Mouse (Mus musculus) activated CD4-positive, CD25-positive, alpha-beta regulatory T cell, adult 9 weeks (primary cell): Measurements from ENCODE around the gene Nppa. TPM values are rescaled to one million over a fixed set of nuclear protein-coding genes. Genes with fewer than 3 reads are reported as not detected.

Source experiments
- polyA plus RNA-seq: library from polyadenylated mRNA; unstranded; fragments of 100-300 nt; shearing (Covaris generic); gene quantifications from one replicate; pipeline ENCODE4 v1.2.1, GENCODE M21; 2017

The Nppa gene
- polyA plus RNA-seq: not detected

DNA sequence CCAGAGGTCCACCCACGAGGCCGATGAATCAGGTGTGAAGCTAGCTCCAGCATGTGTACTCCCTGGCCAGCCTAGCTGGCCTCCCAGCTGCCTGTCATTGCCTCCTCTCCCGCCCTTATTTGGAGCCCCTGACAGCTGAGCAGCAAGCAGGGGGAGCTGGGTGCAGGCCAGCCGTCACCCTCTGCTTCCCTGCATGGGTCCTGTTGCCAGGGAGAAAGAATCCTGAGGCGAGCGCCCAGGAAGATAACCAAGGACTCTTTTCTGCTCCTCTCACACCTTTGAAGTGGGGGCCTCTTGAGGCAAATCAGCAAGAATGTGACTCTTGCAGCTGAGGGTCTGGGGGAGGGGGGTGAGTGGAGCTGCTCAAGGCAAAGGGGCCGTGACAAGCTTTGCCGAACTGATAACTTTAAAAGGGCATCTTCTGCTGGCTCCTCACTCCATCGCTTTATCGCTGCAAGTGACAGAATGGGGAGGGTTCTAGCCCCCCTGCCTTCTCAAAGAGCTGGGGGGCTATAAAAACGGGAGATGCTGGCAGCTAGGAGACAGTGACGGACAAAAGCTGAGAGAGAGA is at the start of gene Nppa:
TSS of gene Nppa (plus strand) at position 521 of the 571 bp plus-strand sequence.

DNA sequence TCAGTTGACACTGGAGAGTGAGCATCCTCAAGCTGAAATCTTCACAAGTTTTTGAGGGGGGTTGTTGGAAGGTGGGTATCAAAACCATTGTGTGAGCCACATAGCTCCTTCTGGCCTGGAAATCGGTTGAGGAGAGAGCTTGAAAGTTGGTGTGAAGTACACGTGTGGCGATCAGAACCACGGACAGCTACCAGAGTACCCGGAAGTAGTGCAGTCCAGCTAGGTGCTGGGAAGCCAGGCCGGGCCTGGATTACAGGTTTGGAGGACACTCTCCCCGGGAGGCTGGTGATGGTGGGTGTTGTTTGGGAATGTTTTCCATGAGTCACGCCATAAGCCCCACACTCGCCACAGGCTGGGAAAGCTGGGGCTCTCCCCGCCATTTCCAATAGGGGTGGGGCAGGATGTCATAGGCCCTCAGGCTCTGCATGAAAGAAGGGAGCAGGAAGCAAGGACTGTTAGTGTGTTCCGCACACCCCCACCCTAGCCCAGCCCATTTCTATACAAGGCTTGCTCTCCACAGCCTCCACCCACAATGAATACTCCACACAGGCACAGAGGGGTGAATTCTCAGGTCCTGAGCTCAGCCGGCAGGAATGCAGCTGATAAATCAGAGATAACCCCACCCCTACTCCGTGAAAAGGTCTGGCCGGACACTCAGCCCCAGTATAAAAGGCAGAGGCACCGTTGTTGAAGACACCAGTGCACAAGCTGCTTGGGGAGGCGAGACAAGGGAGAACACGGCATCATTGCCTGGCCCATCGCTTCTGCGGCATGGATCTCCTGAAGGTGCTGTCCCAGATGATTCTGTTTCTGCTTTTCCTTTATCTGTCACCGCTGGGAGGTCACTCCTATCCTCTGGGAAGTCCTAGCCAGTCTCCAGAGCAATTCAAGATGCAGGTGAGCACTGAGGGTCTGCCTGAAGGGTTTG is 15.1 kb upstream of the Nppa start, which contains the start of gene Nppb:
TSS of gene Nppb (plus strand) at position 584 of the 928 bp plus-strand sequence.

DNA sequence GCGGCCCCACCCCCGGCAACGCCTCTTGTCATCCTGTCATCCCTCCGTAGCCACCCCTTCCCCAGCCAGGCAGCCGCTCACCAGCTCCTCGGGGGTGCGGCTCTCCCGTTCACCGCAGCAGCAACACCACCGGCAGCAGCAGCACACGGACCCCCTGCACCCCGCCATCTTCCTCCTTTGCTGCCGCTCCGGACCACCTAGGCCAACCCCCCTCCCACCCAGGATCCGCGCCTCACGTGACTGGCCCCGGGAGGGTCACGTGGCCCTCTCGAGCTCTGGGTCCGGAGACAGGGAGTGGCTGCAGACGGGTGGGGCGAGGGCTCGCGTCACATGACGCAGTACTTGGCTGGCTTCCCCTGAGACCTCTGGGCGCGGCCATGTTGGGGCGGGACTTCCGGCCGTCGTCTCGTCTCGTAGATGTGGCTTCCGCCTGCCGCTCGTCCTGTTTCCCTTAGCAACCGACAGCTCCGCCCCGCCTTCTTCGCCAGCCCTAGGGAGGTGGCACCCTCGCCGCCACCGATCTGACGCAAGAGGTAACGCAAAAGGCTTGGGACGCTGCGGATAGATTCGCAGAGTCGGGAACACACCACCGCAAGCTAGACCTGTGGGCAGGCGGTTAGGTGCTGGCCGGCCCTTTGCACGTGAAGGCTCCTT is 38.2 kb downstream of the Nppa start, which contains the start of the genes Clcn6 and Mthfr:
TSS of gene Clcn6 (minus strand) at position 222 of the 654 bp plus-strand sequence.
TSS of gene Mthfr (plus strand) at position 478 of the 654 bp plus-strand sequence.

Other genes starting within 250 kb of the Nppa start
- 32.1 TPM for gene Zfp984, start 190.9 kb upstream of the Nppa start, polyA plus RNA-seq
- 6.2 TPM for gene Zfp933, start 152.4 kb upstream of the Nppa start, polyA plus RNA-seq
- gene Miip, start 131.9 kb upstream of the Nppa start, polyA plus RNA-seq: 115 TPM
- gene Fv1, start 131.7 kb upstream of the Nppa start, polyA plus RNA-seq: 4.8 TPM
- gene Mfn2, start 96.0 kb upstream of the Nppa start, polyA plus RNA-seq: 51.4 TPM
- gene Plod1, start 64.0 kb upstream of the Nppa start, polyA plus RNA-seq: 10.1 TPM
- 2.8 TPM for gene 2510039O18Rik, start 59.8 kb upstream of the Nppa start, polyA plus RNA-seq
- not detected for gene Nppb, start 14.9 kb upstream of the Nppa start, polyA plus RNA-seq
- 7.8 TPM for gene Clcn6, start 38.1 kb downstream of the Nppa start, polyA plus RNA-seq
- 23.0 TPM for gene Mthfr, start 38.4 kb downstream of the Nppa start, polyA plus RNA-seq
- gene Agtrap, start 87.3 kb downstream of the Nppa start, polyA plus RNA-seq: 26.2 TPM
- gene Mad2l2, start 129.7 kb downstream of the Nppa start, polyA plus RNA-seq: 44.0 TPM
- gene Draxin, start 130.0 kb downstream of the Nppa start, polyA plus RNA-seq: not detected
- gene Fbxo6, start 151.4 kb downstream of the Nppa start, polyA plus RNA-seq: 45.7 TPM
- 3.1 TPM for gene Fbxo44, start 159.8 kb downstream of the Nppa start, polyA plus RNA-seq
- not detected for gene Fbxo2, start 159.9 kb downstream of the Nppa start, polyA plus RNA-seq